Mouse (Mus musculus): ENCODE data around the gene Zfp541.

- TF ChIP-seq GATA1 (IDR thresholded peaks at IDR 0.05; ENCODE audit: low read length) = no peak
- TF ChIP-seq TAL1 (IDR thresholded peaks at IDR 0.05; ENCODE audit: low read length) = no peak
Measured at GRCm38 (mm10) chr7:16134951-16135392, 73.4 kb downstream of the Zfp541 start.
